Mouse (Mus musculus) ES-Bruce4 (cell line): ENCODE data around the gene Rfx8. TPM values are rescaled to one million over a fixed set of nuclear protein-coding genes. Genes with fewer than 3 reads are reported as not detected.

ENCODE experiments used
- H3K27ac ChIP-seq: 2 replicates; pipeline ENCODE4 v1.5.1; 2012; ENCODE audit warnings: low read length, inconsistent platforms; ENCODE audit not compliant: insufficient read depth
- H3K27me3 ChIP-seq: 2 replicates; pipeline ENCODE4 v1.6.1; 2012; ENCODE audit warnings: mild to moderate bottlenecking, low read length, inconsistent platforms; ENCODE audit not compliant: control insufficient read depth, poor library complexity, insufficient read depth, severe bottlenecking
- H3K36me3 ChIP-seq: 2 replicates; pipeline ENCODE4 v1.6.1; 2012; ENCODE audit warnings: inconsistent platforms, mild to moderate bottlenecking, low read length, moderate library complexity; ENCODE audit not compliant: control insufficient read depth, poor library complexity, insufficient read depth, severe bottlenecking
- H3K4me1 ChIP-seq: one replicate; pipeline ENCODE4 v1.8.1; 2011; ENCODE audit warnings: low read length; ENCODE audit not compliant: control insufficient read depth, insufficient read depth
- H3K4me3 ChIP-seq: 2 replicates; pipeline ENCODE4 v1.5.1; 2011; ENCODE audit warnings: low read depth, mild to moderate bottlenecking, low read length
- H3K9ac ChIP-seq: 2 replicates; pipeline ENCODE4 v1.6.1; 2012; ENCODE audit warnings: low read depth, mild to moderate bottlenecking, inconsistent platforms; ENCODE audit not compliant: poor library complexity, severe bottlenecking
- H3K9me3 ChIP-seq: replicated peaks from 2 replicates; pipeline ENCODE4 v1.6.1; 2012; ENCODE audit warnings: mild to moderate bottlenecking, low read length, inconsistent platforms; ENCODE audit not compliant: control insufficient read depth, poor library complexity, insufficient read depth, severe bottlenecking
- CTCF ChIP-seq: IDR thresholded peaks from one replicate; pipeline ENCODE4 v1.8.1; 2011; ENCODE audit warnings: low read depth, low read length
- EP300 ChIP-seq: IDR thresholded peaks from 2 replicates; pipeline ENCODE4 v1.6.1; 2011; ENCODE audit warnings: low read depth, low read length; ENCODE audit not compliant: insufficient read depth
- POLR2A ChIP-seq: IDR thresholded peaks from one replicate; pipeline ENCODE4 v1.8.1; 2011; ENCODE audit warnings: low read length; ENCODE audit not compliant: insufficient read depth
- polyA plus RNA-seq: library from polyadenylated mRNA; stranded (reverse); fragments of >200 nt; gene quantifications from 2 replicates; pipeline ENCODE4 v1.2.4, GENCODE M21; 2011; ENCODE audit warnings: low read depth; ENCODE audit not compliant: missing spikeins, insufficient read depth, insufficient read length

Rfx8 gene
- polyA plus RNA-seq, 1 experiment, result not detected

DNA sequence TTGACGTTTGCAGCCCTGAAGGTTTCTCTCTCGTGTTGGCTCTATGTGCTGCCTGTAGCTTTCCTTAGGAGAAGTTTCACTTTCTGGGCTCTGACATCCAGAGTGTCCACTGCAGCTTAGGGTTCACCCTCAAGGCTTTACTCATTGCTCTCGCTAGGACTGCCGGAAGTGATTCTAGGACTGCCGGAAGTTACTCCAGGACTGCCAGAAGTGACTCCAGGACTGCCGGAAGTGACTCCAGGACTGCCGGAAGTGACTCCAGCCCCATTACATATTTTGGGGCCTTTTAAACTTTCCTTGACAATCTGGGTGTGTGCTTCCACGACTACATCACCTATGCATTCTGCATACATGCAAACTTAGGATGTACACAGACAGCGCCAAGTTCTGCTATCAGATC is 92.2 kb downstream of the Rfx8 start:
- H3K4me1 ChIP-seq, result no peaks in the 10 kb centered on the region
- TF ChIP-seq CTCF (no peak), POLR2A (no peak), EP300 (no peak)
- H3K4me3 ChIP-seq, result no peak overlapping the region
- H3K9ac ChIP-seq, result no peak overlapping the region
- H3K27ac ChIP-seq, result no peak overlapping the region
- H3K36me3 ChIP-seq, result no peaks in the 10 kb centered on the region
- H3K27me3 ChIP-seq, result no peaks in the 10 kb centered on the region
- no peaks in the 10 kb centered on the region for H3K9me3 ChIP-seq

DNA sequence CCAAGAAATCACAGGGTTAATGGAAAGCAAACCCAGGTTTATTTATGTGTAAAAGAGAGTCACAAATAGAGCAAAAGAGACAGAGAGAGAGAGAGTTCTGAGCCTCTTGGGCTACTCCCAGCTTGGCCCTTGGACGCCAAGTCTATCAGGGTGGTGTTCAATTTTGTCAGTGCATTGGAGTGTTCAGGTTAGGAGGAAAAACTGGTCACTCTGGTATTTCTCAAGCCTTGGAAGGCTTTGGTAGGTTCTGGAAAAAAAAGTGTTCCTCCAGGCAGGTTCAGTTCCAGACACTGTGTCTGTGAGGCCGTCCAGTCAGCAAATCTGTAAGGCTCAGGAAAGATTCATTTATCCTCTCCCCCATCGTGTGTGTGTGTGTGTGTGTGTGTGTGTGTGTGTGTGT is 95.3 kb downstream of the Rfx8 start:
- no peak overlapping the region for H3K9ac ChIP-seq
- no peaks in the 10 kb centered on the region for H3K9me3 ChIP-seq
- H3K27ac ChIP-seq, result no peak overlapping the region
- peaks cover 4% of the 10 kb centered on the region for H3K4me1 ChIP-seq
- TF ChIP-seq CTCF, result no peak
- TF ChIP-seq EP300, result no peak
- no peak for TF ChIP-seq POLR2A
- H3K36me3 ChIP-seq, result no peaks in the 10 kb centered on the region
- H3K4me3 ChIP-seq, result no peak overlapping the region
- no peaks in the 10 kb centered on the region for H3K27me3 ChIP-seq

DNA sequence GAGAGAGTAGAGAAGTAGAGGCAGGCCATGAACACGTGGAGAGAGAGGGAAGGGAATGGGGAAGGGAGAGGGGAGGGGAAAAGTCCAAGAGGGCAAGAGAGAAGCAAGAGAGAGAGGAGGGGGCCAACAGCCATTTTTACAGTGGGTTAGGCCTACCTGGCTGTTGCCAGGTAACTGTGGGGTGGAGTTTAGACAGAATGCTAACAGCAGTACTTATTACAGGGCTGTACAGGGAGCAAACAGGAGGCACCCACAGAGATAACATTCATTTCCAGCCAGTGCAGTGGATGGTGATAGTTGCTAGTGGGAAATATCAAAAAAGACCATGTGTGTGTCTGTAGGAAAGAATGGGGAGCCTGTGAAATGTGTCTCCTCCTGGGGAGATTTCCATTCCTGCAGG is 97.1 kb downstream of the Rfx8 start:
- TF ChIP-seq POLR2A (no peak), EP300 (no peak), CTCF (no peak)
- Histone ChIP-seq H3K36me3 (no peaks in the 10 kb centered on the region), H3K9me3 (no peaks in the 10 kb centered on the region), H3K27ac (no peak overlapping the region), H3K9ac (no peak overlapping the region), H3K4me1 (peaks cover 4% of the 10 kb centered on the region), H3K4me3 (no peak overlapping the region), H3K27me3 (no peaks in the 10 kb centered on the region)

DNA sequence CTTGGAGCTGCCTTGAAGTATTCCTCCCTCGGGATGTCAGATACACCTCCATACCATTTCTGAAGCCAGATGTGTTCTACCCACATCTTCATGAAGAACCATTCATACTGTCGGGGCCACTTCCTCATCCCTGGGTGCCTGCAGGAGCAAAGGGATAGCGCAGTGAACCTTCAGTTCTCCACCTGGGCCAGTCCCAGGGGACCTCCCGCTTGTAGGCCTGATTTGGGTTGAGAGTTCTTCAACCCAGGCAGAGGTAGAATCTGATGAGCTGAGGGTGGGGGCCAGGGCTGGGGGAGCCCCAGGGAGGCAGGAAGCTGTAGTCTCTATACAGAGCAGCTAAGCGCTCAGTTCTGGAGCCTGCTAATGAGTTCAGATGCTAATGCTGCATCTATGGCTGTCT is 97.7 kb downstream of the Rfx8 start:
- no peak overlapping the region for H3K4me3 ChIP-seq
- H3K4me1 ChIP-seq, result peaks cover 4% of the 10 kb centered on the region
- H3K36me3 ChIP-seq, result no peaks in the 10 kb centered on the region
- no peaks in the 10 kb centered on the region for H3K9me3 ChIP-seq
- no peaks in the 10 kb centered on the region for H3K27me3 ChIP-seq
- no peak for TF ChIP-seq CTCF
- no peak for TF ChIP-seq EP300
- TF ChIP-seq POLR2A, result no peak
- H3K27ac ChIP-seq, result no peak overlapping the region
- H3K9ac ChIP-seq, result no peak overlapping the region

DNA sequence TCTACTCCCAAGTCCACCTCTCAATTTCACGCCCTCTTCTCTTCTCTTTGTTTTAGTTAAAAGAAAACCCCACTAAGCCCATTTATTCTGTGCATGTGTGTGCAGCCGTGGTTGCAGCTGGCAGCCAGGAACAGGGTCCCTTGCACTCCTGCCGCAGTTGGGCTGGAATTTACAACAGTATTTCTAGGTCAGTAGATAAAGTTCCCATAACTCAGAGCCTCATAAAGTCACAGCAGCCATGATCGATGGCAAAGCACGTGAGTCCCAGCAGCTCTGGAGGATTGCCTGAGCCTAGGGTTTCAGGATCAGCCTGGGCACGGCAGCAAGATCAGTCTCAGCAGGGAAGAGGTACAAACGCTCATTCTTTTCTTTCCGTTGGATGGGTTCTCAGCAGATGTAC is 102.3 kb downstream of the Rfx8 start:
- Histone ChIP-seq H3K9me3 (no peaks in the 10 kb centered on the region), H3K27me3 (no peaks in the 10 kb centered on the region), H3K9ac (no peak overlapping the region), H3K27ac (no peak overlapping the region), H3K36me3 (no peaks in the 10 kb centered on the region), H3K4me1 (peaks cover 4% of the 10 kb centered on the region), H3K4me3 (no peak overlapping the region)
- TF ChIP-seq POLR2A (no peak), EP300 (no peak), CTCF (no peak)

DNA sequence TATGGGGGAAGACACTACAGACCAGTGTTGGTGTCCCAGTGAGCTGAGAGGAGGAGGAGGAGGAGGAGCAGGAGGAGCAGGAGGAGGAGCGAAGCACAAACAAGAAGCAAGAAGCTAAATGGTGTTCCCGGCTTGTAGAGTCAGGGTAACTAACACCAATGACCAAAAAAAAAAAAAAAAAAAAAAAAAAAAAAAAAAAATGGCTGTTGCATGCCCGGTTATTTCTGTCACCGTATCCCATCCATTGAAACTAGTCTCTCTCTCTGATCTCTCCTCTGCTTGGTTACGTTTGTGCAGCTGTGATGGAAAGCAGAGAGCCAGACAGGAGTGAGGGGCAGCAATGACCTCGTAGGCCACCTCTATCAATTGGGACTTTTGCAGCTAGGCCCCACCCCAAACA is 105.3 kb downstream of the Rfx8 start:
- no peaks in the 10 kb centered on the region for H3K9me3 ChIP-seq
- H3K36me3 ChIP-seq, result no peaks in the 10 kb centered on the region
- no peak overlapping the region for H3K27ac ChIP-seq
- TF ChIP-seq EP300, result no peak
- no peaks in the 10 kb centered on the region for H3K27me3 ChIP-seq
- no peak overlapping the region for H3K4me3 ChIP-seq
- H3K9ac ChIP-seq, result no peak overlapping the region
- no peaks in the 10 kb centered on the region for H3K4me1 ChIP-seq

Other genes starting within 250 kb of the Rfx8 start
- gene Tbc1d8, start 242.2 kb downstream of the Rfx8 start, polyA plus RNA-seq, result 34.6 and 35.2 TPM in 2 replicates
- gene Cnot11, start 186.0 kb downstream of the Rfx8 start, polyA plus RNA-seq, result 60.0 and 73.3 TPM in 2 replicates
- gene Rnf149, start 143.6 kb downstream of the Rfx8 start, polyA plus RNA-seq, result 25.4 and 35.4 TPM in 2 replicates
- gene Creg2, start 69.5 kb downstream of the Rfx8 start, polyA plus RNA-seq, result not detected in 2 replicates
- gene Gm3646, start 84.3 kb upstream of the Rfx8 start, polyA plus RNA-seq, result not detected in 2 replicates
- 289 and 308 TPM in 2 replicates for gene Map4k4, start 179.9 kb upstream of the Rfx8 start, polyA plus RNA-seq